Mouse (Mus musculus): ENCODE measurements around the gene Sfxn3.
A peak's percentile ranks its signal among the peaks of the same experiment; 100 is the strongest.

- TF ChIP-seq CTCF (IDR thresholded peaks at IDR 0.05; ENCODE audit: insufficient read depth, low read depth, low read length) = no peak
- TF ChIP-seq POLR2A (IDR thresholded peaks at IDR 0.05; ENCODE audit: insufficient read depth, low read depth, low read length) = peak; percentile 66; the same call in 1 of the 2 replicates
Observed at GRCm38 (mm10) chr19:45005957-45006712, 41.2 kb upstream of the Sfxn3 start, which contains the start of gene Mrpl43.
